Mouse (Mus musculus): ENCODE data around the gene Utrn. TPM values are rescaled to one million over a fixed set of nuclear protein-coding genes. Genes with fewer than 3 reads are reported as not detected.

Gene Utrn
- polyA plus RNA-seq, 1 experiment from 2014 or later, result 20.3 TPM

GRCm38 (mm10) chr10:12595379-12595778, 273.8 kb downstream of the Utrn start:
- no peak overlapping the region for H3K9ac ChIP-seq (replicated peaks; ENCODE audit: low read depth, low read length)
- WGBS, result 6% methylated on average over 2 of the region's 2 CpGs
- H3K4me3 ChIP-seq (replicated peaks; ENCODE audit: low read length), result no peak overlapping the region
- H3K4me1 ChIP-seq (replicated peaks; ENCODE audit: control insufficient read depth, insufficient read depth, low read length), result no peaks in the 10 kb centered on the region
- H3K9me3 ChIP-seq (ENCODE audit: control insufficient read depth, low read length), result no peaks in the 10 kb centered on the region
- ATAC-seq, result no peak
- H3K27ac ChIP-seq (ENCODE audit: low read length), result no peak overlapping the region
- no peaks in the 10 kb centered on the region for H3K36me3 ChIP-seq (ENCODE audit: control insufficient read depth, insufficient read depth)
- no peak overlapping the region for H3K4me2 ChIP-seq (ENCODE audit: low read length)
- H3K27me3 ChIP-seq (replicated peaks; ENCODE audit: control insufficient read depth, insufficient read depth, low read length), result no peaks in the 10 kb centered on the region

- H3K4me3 ChIP-seq (replicated peaks; ENCODE audit: low read length), result no peak overlapping the region
- H3K9ac ChIP-seq (replicated peaks; ENCODE audit: low read depth, low read length), result no peak overlapping the region
- WGBS, result 83% methylated on average over 8 of the region's 8 CpGs
- H3K27ac ChIP-seq (ENCODE audit: low read length), result no peak overlapping the region
- no peaks in the 10 kb centered on the region for H3K27me3 ChIP-seq (replicated peaks; ENCODE audit: control insufficient read depth, insufficient read depth, low read length)
- H3K9me3 ChIP-seq (ENCODE audit: control insufficient read depth, low read length), result no peaks in the 10 kb centered on the region
- no peaks in the 10 kb centered on the region for H3K36me3 ChIP-seq (ENCODE audit: control insufficient read depth, insufficient read depth)
- no peak for ATAC-seq
- no peak overlapping the region for H3K4me2 ChIP-seq (ENCODE audit: low read length)
- no peaks in the 10 kb centered on the region for H3K4me1 ChIP-seq (replicated peaks; ENCODE audit: control insufficient read depth, insufficient read depth, low read length)
Measured at GRCm38 (mm10) chr10:12594958-12595357, 274.2 kb downstream of the Utrn start.

DNA sequence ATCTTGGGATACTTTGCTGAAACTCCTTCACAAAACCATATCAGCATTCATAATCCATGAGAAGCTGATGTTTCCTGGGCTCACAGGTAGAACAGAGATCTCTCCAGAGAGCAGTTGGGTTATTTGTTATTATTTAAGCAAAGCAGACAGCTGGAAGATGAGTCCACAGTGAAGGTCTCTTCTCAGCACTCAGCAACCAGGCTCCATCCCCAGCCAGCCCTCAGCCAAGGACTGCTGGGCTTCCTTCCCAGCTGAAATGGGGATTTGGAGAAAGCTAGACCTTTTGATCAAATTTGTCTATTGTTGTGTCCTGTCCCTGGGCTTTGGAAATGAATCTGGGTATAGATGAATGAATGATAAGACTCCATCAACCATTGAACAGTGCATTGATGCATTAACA, 276.1 kb downstream of the Utrn start:
- H3K4me1 ChIP-seq (replicated peaks; ENCODE audit: control insufficient read depth, insufficient read depth, low read length), result no peaks in the 10 kb centered on the region
- no peak for ATAC-seq
- H3K27ac ChIP-seq (ENCODE audit: low read length), result no peak overlapping the region
- H3K9ac ChIP-seq (replicated peaks; ENCODE audit: low read depth, low read length), result no peak overlapping the region
- H3K4me3 ChIP-seq (replicated peaks; ENCODE audit: low read length), result no peak overlapping the region
- no peaks in the 10 kb centered on the region for H3K36me3 ChIP-seq (ENCODE audit: control insufficient read depth, insufficient read depth)
- no peaks in the 10 kb centered on the region for H3K9me3 ChIP-seq (ENCODE audit: control insufficient read depth, low read length)
- no peak overlapping the region for H3K4me2 ChIP-seq (ENCODE audit: low read length)
- H3K27me3 ChIP-seq (replicated peaks; ENCODE audit: control insufficient read depth, insufficient read depth, low read length), result no peaks in the 10 kb centered on the region

DNA sequence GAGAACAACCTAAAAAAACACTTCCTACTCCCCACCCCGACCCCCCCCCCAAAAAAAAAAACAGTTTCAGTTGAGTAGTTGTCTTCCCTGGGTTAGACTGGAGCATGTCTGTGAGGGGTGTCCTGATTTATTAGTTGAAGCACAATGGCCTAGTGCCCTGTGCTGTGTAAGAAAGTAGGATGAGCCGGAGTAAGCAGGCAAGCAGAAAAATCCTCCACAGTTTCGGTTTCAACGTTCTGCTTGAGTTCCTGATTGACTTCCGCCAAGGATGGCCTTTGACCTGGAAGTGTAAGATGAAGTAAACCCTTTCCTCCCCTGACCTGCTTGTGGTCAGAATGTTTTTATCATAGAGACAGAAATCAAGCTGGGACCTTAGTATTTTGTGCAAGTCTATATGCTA, 277.2 kb downstream of the Utrn start:
- Histone ChIP-seq H3K4me1 (replicated peaks; ENCODE audit: control insufficient read depth, insufficient read depth, low read length) (peaks cover 6% of the 10 kb centered on the region), H3K27me3 (replicated peaks; ENCODE audit: control insufficient read depth, insufficient read depth, low read length) (no peaks in the 10 kb centered on the region), H3K9ac (replicated peaks; ENCODE audit: low read depth, low read length) (no peak overlapping the region), H3K4me3 (replicated peaks; ENCODE audit: low read length) (no peak overlapping the region), H3K9me3 (ENCODE audit: control insufficient read depth, low read length) (no peaks in the 10 kb centered on the region), H3K36me3 (ENCODE audit: control insufficient read depth, insufficient read depth) (no peaks in the 10 kb centered on the region), H3K4me2 (ENCODE audit: low read length) (no peak overlapping the region), H3K27ac (ENCODE audit: low read length) (no peak overlapping the region)
- WGBS, result 78% methylated on average over 5 of the region's 5 CpGs
- no peak for ATAC-seq

GRCm38 (mm10) chr10:12588051-12588450, 281.1 kb downstream of the Utrn start:
- Histone ChIP-seq H3K27ac (ENCODE audit: low read length) (no peak overlapping the region), H3K9ac (replicated peaks; ENCODE audit: low read depth, low read length) (no peak overlapping the region), H3K4me2 (ENCODE audit: low read length) (no peak overlapping the region), H3K4me1 (replicated peaks; ENCODE audit: control insufficient read depth, insufficient read depth, low read length) (peaks cover 6% of the 10 kb centered on the region), H3K9me3 (ENCODE audit: control insufficient read depth, low read length) (peaks cover 2% of the 10 kb centered on the region; the same call in 1 of the 2 replicates), H3K27me3 (replicated peaks; ENCODE audit: control insufficient read depth, insufficient read depth, low read length) (no peaks in the 10 kb centered on the region), H3K4me3 (replicated peaks; ENCODE audit: low read length) (no peak overlapping the region), H3K36me3 (ENCODE audit: control insufficient read depth, insufficient read depth) (no peaks in the 10 kb centered on the region)
- no peak for ATAC-seq
- 79% methylated on average over 7 of the region's 7 CpGs for WGBS

DNA sequence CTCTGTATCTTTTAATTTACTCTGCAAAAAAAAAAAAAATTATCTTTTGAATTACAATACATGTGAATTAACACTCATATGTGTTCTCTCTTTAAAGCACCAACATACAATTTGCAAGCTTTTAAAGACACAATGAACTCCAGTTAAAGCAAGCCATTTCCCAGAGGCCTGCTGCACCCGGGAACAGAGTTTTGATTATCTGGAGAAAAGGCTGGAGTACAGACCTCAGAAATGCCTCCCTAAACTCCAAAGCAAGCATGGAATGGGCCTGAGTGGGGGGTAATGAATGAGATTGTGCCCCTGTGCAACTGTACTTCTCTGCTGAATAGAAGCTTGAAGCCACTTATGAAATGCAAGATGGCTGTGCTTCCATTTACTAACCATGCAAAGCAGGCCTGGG, 281.8 kb downstream of the Utrn start:
- H3K27ac ChIP-seq (ENCODE audit: low read length), result peak overlapping the region; percentile 5; the same call in 1 of the 2 replicates
- H3K27me3 ChIP-seq (replicated peaks; ENCODE audit: control insufficient read depth, insufficient read depth, low read length), result no peaks in the 10 kb centered on the region
- ATAC-seq, result peak; percentile 76
- no peak overlapping the region for H3K9ac ChIP-seq (replicated peaks; ENCODE audit: low read depth, low read length)
- no peak overlapping the region for H3K4me2 ChIP-seq (ENCODE audit: low read length)
- H3K4me1 ChIP-seq (replicated peaks; ENCODE audit: control insufficient read depth, insufficient read depth, low read length), result peaks cover 6% of the 10 kb centered on the region
- WGBS, result 13% methylated on average over 1 of the region's 1 CpGs
- peaks cover 2% of the 10 kb centered on the region; the same call in 1 of the 2 replicates for H3K9me3 ChIP-seq (ENCODE audit: control insufficient read depth, low read length)
- H3K36me3 ChIP-seq (ENCODE audit: control insufficient read depth, insufficient read depth), result no peaks in the 10 kb centered on the region
- no peak overlapping the region for H3K4me3 ChIP-seq (replicated peaks; ENCODE audit: low read length)

GRCm38 (mm10) chr10:12586825-12587224, 282.3 kb downstream of the Utrn start:
- no peak overlapping the region for H3K4me2 ChIP-seq (ENCODE audit: low read length)
- H3K9ac ChIP-seq (replicated peaks; ENCODE audit: low read depth, low read length), result no peak overlapping the region
- peaks cover 6% of the 10 kb centered on the region for H3K4me1 ChIP-seq (replicated peaks; ENCODE audit: control insufficient read depth, insufficient read depth, low read length)
- peaks cover 2% of the 10 kb centered on the region; the same call in 1 of the 2 replicates for H3K9me3 ChIP-seq (ENCODE audit: control insufficient read depth, low read length)
- 23% methylated on average over 2 of the region's 2 CpGs for WGBS
- H3K36me3 ChIP-seq (ENCODE audit: control insufficient read depth, insufficient read depth), result no peaks in the 10 kb centered on the region
- no peak overlapping the region for H3K27ac ChIP-seq (ENCODE audit: low read length)
- H3K4me3 ChIP-seq (replicated peaks; ENCODE audit: low read length), result no peak overlapping the region
- H3K27me3 ChIP-seq (replicated peaks; ENCODE audit: control insufficient read depth, insufficient read depth, low read length), result no peaks in the 10 kb centered on the region
- ATAC-seq, result peak; percentile 26; the same call in 1 of the 2 replicates

GRCm38 (mm10) chr10:12586200-12586599, 283.0 kb downstream of the Utrn start:
- WGBS, result 91% methylated on average over 1 of the region's 1 CpGs
- H3K36me3 ChIP-seq (ENCODE audit: control insufficient read depth, insufficient read depth), result no peaks in the 10 kb centered on the region
- H3K4me3 ChIP-seq (replicated peaks; ENCODE audit: low read length), result no peak overlapping the region
- no peak overlapping the region for H3K27ac ChIP-seq (ENCODE audit: low read length)
- no peak for ATAC-seq
- no peak overlapping the region for H3K4me2 ChIP-seq (ENCODE audit: low read length)
- H3K4me1 ChIP-seq (replicated peaks; ENCODE audit: control insufficient read depth, insufficient read depth, low read length), result peaks cover 6% of the 10 kb centered on the region
- no peaks in the 10 kb centered on the region for H3K27me3 ChIP-seq (replicated peaks; ENCODE audit: control insufficient read depth, insufficient read depth, low read length)
- H3K9me3 ChIP-seq (ENCODE audit: control insufficient read depth, low read length), result peaks cover 2% of the 10 kb centered on the region; the same call in 1 of the 2 replicates
- H3K9ac ChIP-seq (replicated peaks; ENCODE audit: low read depth, low read length), result no peak overlapping the region

- peaks cover 6% of the 10 kb centered on the region for H3K4me1 ChIP-seq (replicated peaks; ENCODE audit: control insufficient read depth, insufficient read depth, low read length)
- WGBS, result 96% methylated on average over 3 of the region's 3 CpGs
- no peak for ATAC-seq
- no peaks in the 10 kb centered on the region for H3K36me3 ChIP-seq (ENCODE audit: control insufficient read depth, insufficient read depth)
- no peaks in the 10 kb centered on the region for H3K27me3 ChIP-seq (replicated peaks; ENCODE audit: control insufficient read depth, insufficient read depth, low read length)
- H3K9me3 ChIP-seq (ENCODE audit: control insufficient read depth, low read length), result peaks cover 2% of the 10 kb centered on the region; the same call in 1 of the 2 replicates
- no peak overlapping the region for H3K27ac ChIP-seq (ENCODE audit: low read length)
- H3K9ac ChIP-seq (replicated peaks; ENCODE audit: low read depth, low read length), result no peak overlapping the region
- H3K4me2 ChIP-seq (ENCODE audit: low read length), result no peak overlapping the region
- H3K4me3 ChIP-seq (replicated peaks; ENCODE audit: low read length), result no peak overlapping the region
Measured at GRCm38 (mm10) chr10:12583473-12583872, 285.7 kb downstream of the Utrn start.

- Histone ChIP-seq H3K4me2 (ENCODE audit: low read length) (no peak overlapping the region), H3K27me3 (replicated peaks; ENCODE audit: control insufficient read depth, insufficient read depth, low read length) (no peaks in the 10 kb centered on the region), H3K36me3 (ENCODE audit: control insufficient read depth, insufficient read depth) (no peaks in the 10 kb centered on the region), H3K9me3 (ENCODE audit: control insufficient read depth, low read length) (no peaks in the 10 kb centered on the region), H3K27ac (ENCODE audit: low read length) (no peak overlapping the region), H3K9ac (replicated peaks; ENCODE audit: low read depth, low read length) (no peak overlapping the region), H3K4me1 (replicated peaks; ENCODE audit: control insufficient read depth, insufficient read depth, low read length) (no peaks in the 10 kb centered on the region; the same call in 1 of the 2 replicates), H3K4me3 (replicated peaks; ENCODE audit: low read length) (no peak overlapping the region)
- no peak for ATAC-seq
- WGBS, result 30% methylated on average over 1 of the region's 1 CpGs
Measured at GRCm38 (mm10) chr10:12579048-12579447, 290.1 kb downstream of the Utrn start.
